Mouse (Mus musculus): ENCODE data around the gene Akt3.

- TF ChIP-seq CTCF (IDR thresholded peaks at IDR 0.05; ENCODE audit: insufficient read depth, low read length) (no peak), POLR2A (IDR thresholded peaks at IDR 0.05; ENCODE audit: borderline replicate concordance, extremely low read depth, low read depth, low read length) (no peak)
Observed at GRCm38 (mm10) chr1:177032233-177032632, 225.8 kb downstream of the Akt3 start.

Data from lung, adult 2 months (tissue).